Mouse (Mus musculus): ENCODE results near the gene Ly6g6f.

Gene Ly6g6f

DNA sequence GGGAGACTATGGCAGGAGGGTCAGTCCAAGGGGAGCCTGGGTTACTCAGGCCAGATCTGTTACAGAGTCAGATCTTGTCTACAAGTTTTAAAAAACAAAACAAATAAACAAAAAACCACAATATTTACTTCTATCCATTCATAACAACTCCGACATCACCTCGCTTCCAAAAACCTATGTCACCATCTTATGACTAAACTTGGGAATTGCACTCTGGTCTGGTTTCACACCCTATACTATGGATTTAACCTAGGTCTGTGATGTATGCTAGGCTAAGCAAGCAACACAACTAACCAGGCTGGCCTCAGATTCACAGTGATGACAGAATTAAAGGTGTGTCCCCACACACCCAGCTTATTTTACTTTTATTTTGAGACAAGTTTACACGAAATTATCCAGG is 21.1 kb upstream of the Ly6g6f start:
- no peak for DNase-seq (ENCODE audit: extremely low read depth, low read depth, low spot score)

GRCm38 (mm10) chr17:35105740-35106389 is 20.5 kb upstream of the Ly6g6f start:
- DNase-seq (ENCODE audit: extremely low read depth, low read depth, low spot score): no peak

GRCm38 (mm10) chr17:35104754-35105153 is 19.3 kb upstream of the Ly6g6f start:
- DNase-seq (ENCODE audit: extremely low read depth, low read depth, low spot score): no peak

DNA sequence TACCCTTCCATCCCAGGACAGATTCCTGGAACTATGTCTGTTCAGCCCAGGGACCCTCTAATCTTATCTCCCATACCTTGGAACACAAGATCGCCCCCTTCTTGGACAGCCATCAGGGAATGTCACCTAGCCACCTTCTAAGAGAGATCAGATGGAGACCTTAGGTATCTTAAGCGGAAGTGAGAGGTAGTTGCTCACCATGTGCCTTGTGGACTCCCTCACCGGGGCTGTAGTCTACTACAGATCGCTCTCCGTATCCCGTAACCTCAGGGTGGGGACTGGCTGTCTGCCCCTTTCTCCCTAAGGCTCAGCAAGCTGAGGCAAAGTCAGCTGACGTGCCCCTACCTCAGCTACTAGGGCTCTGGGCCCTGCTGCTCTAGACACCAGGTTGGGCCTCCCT is 18.7 kb upstream of the Ly6g6f start:
- no peak for DNase-seq (ENCODE audit: extremely low read depth, low read depth, low spot score)

- no peak for DNase-seq (ENCODE audit: extremely low read depth, low read depth, low spot score)
Observed at GRCm38 (mm10) chr17:35103221-35103690, 17.8 kb upstream of the Ly6g6f start.

DNA sequence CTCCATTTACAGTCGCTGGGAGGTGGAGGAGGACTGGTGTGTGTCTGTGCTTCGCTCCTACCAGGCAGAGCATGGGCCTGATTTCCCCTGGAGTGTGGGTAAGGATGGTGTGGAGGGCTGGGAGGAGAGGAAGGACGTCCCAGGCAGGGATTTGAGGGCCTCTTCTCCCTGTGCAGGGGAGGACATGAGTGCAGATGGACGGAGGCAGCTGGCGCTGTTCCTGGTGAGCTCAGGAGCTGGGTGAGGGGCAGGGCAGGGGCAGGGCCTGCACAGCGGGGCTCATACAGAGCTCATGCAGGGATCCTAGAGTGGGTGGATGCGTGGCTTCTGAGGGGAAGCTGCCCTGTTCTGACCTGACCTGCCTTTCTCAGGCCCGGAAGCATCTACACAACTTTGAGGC is 16.9 kb upstream of the Ly6g6f start:
- no peak for DNase-seq (ENCODE audit: extremely low read depth, low read depth, low spot score)

DNA sequence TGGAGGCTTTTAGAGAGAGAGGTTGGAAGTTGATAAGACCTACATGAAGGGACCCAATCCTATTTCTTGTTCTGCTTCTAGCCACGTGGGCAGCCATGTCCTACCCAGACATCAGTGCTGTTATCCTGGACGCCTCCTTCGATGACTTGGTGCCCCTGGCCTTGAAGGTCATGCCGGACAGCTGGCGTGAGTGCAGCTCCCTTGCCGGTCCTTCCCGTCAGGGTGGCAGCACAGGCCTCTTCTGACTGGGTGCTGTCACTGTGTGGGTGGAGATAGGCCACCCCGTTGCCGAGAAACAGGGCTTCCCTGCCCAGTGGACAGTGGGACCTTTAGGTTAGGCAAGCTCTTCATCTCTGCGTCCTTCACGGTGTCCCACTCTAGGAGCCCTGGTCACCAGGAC is 15.8 kb upstream of the Ly6g6f start:
- no peak for DNase-seq (ENCODE audit: extremely low read depth, low read depth, low spot score)

GRCm38 (mm10) chr17:35100196-35100765 is 14.9 kb upstream of the Ly6g6f start:
- DNase-seq (ENCODE audit: extremely low read depth, low read depth, low spot score): no peak

- DNase-seq (ENCODE audit: extremely low read depth, low read depth, low spot score): no peak
Observed at GRCm38 (mm10) chr17:35097164-35097655, 11.8 kb upstream of the Ly6g6f start.

DNA sequence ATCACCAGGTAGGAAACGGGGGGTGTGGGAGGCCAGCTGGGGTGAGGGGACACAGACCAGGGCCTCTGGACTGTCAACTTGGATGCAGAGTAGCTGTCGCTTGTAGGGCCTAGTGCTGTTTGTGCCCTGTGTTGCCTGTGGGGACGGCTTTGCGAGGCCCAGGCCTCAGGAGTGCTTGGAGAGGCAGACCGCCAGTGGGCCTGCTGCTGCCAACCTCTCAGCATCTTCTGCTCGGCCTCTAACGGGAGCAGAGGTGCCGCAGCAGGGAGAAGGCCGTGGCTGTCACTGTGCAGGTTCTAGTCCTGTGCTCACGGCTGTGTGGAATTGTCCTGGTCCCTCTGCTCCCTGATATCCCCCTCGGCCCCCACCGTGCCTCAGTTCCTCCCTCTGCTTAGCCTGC is 11.2 kb upstream of the Ly6g6f start:
- DNase-seq (ENCODE audit: extremely low read depth, low read depth, low spot score): no peak

DNA sequence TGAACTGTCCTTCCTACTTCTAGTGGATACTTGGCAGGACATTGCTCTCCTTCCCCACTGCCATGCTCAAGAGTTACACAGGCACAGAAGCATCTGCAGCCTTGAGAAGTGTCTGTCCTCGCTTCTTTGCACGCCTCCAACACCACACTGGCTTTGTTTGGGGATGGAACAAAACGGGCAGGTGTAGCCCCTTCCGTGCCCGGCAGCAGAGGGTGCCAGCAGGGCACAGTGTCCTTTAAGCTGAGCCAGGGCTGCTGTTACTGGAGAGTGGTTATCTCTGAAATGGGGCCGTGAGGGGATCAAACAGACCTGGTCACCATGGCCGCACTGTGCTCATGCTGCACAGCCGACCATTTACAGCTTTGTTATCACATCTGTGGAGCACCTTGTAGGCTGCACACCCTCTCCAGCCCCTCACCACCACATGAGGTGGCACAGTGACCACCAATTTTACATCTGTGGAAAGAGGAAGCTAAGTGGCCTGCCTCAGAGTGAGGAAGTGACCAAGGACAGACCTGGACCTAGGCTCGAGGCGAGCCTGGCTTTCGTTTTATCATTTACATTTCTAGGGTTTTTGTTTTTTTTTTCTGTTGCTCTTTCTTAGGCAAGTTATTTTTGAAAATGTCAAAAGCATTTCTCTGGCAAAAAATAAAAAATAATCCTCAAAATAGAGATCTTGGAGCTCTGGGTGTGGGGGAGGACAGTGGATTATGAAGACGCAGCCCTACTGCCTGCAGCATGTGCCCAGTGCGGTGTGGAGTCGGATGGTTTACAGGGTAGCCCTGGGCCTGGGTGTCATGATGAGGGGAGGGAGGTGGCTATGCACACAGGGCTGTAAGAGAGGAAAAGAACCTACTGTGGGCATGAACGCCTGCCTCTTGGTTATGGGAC is 9.3 kb upstream of the Ly6g6f start:
- no peak for DNase-seq (ENCODE audit: extremely low read depth, low read depth, low spot score)

DNA sequence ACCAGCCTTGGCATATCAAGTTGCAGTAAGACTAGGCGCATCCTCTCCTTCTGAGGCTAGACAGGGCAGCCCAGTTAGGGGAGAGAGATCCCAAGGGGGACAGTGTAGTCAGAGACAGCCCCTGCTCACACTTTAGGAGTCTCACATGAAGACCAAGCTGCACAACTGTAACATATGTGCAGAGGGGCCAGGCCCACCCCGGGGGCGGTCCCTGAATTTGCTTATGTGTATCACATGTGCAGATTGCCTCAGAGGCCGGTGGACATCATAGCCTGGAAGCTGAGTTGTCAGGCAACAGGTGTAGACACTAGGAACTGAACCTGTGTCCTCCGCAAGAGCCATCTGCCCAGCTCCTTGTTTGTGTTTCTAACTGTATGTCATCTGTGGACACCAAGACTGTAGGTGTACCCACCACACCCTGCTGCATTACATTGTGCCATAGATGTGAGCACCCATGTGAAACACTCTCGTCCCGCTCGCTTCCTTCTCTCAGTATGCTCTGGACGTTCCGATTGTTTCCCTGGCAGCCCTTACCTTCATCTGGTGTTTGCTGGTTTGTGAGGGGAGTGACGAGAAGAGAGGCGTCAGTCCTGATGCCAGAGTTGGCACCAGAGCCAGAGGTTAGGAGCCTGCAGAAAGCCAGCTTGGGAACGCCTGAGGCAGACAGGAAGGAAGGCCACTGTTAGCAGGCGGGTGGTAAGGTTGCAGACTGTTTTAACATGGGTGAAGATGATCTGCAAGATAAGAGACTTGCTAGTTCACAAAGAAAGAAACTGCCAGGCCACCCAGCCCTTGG is 7.2 kb upstream of the Ly6g6f start:
- no peak for DNase-seq (ENCODE audit: extremely low read depth, low read depth, low spot score)

DNA sequence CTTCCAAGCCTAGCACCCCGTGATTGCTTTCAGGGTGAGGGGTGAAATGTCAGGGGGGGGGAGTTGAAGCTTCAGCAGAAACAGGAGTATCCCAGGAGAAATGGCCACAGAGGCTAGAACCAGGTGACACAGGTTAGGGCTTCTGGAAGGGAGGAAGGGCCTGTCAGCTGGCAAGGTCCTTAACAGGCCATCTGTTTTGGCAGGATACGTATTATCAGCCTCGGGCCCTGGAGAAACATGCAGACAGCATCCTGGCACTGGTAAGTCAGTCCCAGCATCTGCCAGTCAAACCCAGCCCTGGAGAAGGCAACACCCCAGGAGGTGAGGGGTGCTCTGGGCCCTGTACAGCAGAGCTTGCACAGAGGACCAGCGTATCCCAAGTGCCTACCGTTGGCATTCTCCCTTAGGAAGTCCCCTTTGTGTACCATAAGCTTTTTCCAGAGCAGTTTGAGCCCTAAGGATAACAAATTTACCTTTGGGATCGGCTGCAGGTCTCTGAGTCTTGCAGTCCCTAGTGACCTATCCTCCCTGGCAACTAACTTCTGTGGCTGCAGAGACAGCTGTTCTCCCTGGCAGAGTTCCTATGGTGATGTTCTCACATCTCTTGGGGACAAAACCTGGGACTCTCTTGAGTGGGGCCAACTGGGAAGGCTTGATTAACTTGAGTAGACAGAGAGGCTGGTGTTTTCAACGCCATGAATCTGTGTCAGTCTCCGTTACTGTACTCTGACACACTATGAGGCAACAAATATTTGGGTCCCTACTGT is 4.9 kb upstream of the Ly6g6f start:
- no peak for DNase-seq (ENCODE audit: extremely low read depth, low read depth, low spot score)

GRCm38 (mm10) chr17:35088825-35089644 is 3.6 kb upstream of the Ly6g6f start, which contains the start of gene Abhd16a:
Gene Abhd16a (plus strand): TSS chr17:35089263.
- DNase-seq (ENCODE audit: extremely low read depth, low read depth, low spot score): no peak

GRCm38 (mm10) chr17:35088151-35088550 is 2.7 kb upstream of the Ly6g6f start:
- DNase-seq (ENCODE audit: extremely low read depth, low read depth, low spot score): no peak

DNA sequence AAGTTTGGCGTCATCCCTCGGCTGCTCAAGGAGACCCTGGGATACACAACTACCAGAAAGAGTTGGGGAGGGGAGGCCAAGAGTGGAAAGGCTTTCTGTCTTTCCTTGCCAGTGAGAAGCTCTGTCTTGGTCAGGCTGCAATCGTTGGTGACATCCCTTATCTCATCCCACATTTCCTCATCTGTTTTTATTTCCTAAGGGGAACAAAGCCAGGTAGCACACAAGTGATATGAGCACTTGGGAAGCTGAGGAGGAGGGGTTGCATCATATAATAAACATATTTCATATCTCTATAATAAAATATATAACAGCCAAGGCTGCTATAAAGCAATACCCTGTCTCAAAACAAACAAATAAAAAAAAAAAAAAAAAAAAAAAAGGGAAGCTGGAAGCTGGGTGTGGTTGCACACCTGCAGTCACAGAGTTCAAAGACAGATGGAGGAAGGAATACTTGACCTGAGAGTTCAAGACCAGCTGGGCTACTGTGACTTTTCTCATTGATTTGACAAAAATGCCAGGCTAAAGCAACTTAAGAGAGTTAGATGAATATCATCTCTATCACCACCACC is 1.4 kb downstream of the Ly6g6f start:
- DNase-seq (ENCODE audit: extremely low read depth, low read depth, low spot score): no peak

- DNase-seq (ENCODE audit: extremely low read depth, low read depth, low spot score): no peak
Observed at GRCm38 (mm10) chr17:35082841-35083576, 2.4 kb downstream of the Ly6g6f start.

- no peak for DNase-seq (ENCODE audit: extremely low read depth, low read depth, low spot score)
Observed at GRCm38 (mm10) chr17:35080710-35081109, 4.7 kb downstream of the Ly6g6f start.
